Mouse (Mus musculus) heart, adult 2 months (tissue): Measurements from ENCODE around the gene Fam187a.

ENCODE experiments used
- CTCF ChIP-seq: fragments of 200-600 bp; IDR thresholded peaks from 2 replicates; pipeline ENCODE4 v1.8.1; 2022; ENCODE audit warnings: antibody characterized with exemption, mild to moderate bottlenecking, moderate library complexity
- EP300 ChIP-seq: fragments of 200-500 bp; IDR thresholded peaks from 2 replicates; pipeline ENCODE4 v1.6.1; 2011; ENCODE audit warnings: low read depth, low read length, control low read depth; ENCODE audit not compliant: insufficient read depth
- POLR2A ChIP-seq: fragments of 200-500 bp; IDR thresholded peaks from 2 replicates; pipeline ENCODE4 v1.6.1; 2011; ENCODE audit warnings: mild to moderate bottlenecking, low read depth, low read length, control low read depth; ENCODE audit not compliant: insufficient read depth

DNA sequence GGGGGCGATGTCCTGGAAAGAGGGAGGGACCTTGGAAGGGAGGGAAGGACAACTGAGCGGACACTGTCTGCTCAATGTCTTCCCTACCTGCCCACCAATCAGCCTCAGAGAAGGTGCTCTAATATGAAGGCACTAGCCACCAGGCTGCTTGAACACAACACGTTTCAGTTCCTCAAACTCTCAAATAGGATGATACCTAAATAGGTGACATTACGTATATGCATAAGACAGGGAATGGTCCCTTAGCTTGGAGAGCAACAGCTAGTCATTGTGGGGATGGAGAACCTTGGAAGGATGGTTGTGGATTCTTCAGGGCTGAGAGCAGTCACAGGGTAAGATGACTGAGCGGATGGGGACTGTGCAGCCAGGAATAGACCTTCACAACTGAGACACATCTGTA, 2.5 kb downstream of the Fam187a start:
- TF ChIP-seq EP300, result no peak
- TF ChIP-seq CTCF, result no peak
- TF ChIP-seq POLR2A, result no peak
